Mouse (Mus musculus): ENCODE results near the gene Cavin2.

GRCm38 (mm10) chr1:51328541-51328940 lies 39.6 kb downstream of the Cavin2 start:
- TF ChIP-seq POLR2A (IDR thresholded peaks at IDR 0.05; ENCODE audit: low read depth, low read length) (no peak), CTCF (IDR thresholded peaks at IDR 0.05; ENCODE audit: extremely low read depth, insufficient read depth, insufficient read length, insufficient replicate concordance) (no peak)

All from spleen, adult 2 months (tissue).